Mouse (Mus musculus) midbrain, postnatal 0 days (tissue): Measurements from ENCODE around the gene Rpl22. TPM values are rescaled to one million over a fixed set of nuclear protein-coding genes. Genes with fewer than 3 reads are reported as not detected.

ENCODE experiments used
- ATAC-seq: fragments of 200-750 bp; cut with Nextera tagmentation; 2 replicates; pipeline ENCODE4 v1.8.0; 2017; ENCODE audit warnings: moderate number of reproducible peaks, mild to moderate bottlenecking, moderate TSS enrichment, moderate library complexity; ENCODE audit not compliant: low FRiP score
- DNase-seq: peaks from one replicate; pipeline ENCODE4 v3.0.0-alpha.2; 2015; ENCODE audit warnings: low spot score
- H3K27ac ChIP-seq: fragments of 300-500 bp; sonication (generic); 2 replicates; pipeline ENCODE4 v1.5.1; 2014; ENCODE audit warnings: low read depth, mild to moderate bottlenecking, low read length, mixed read lengths
- H3K27me3 ChIP-seq: fragments of 300-500 bp; sonication (generic); 2 replicates; pipeline ENCODE4 v1.6.1; 2014; ENCODE audit warnings: low read length, control low read depth, mixed read lengths; ENCODE audit not compliant: insufficient read depth
- H3K36me3 ChIP-seq: fragments of 300-500 bp; sonication (generic); 2 replicates; pipeline ENCODE4 v1.6.1; 2014; ENCODE audit warnings: low read length, control low read depth, mixed read lengths; ENCODE audit not compliant: insufficient read depth
- H3K4me1 ChIP-seq: fragments of 300-500 bp; sonication (generic); 2 replicates; pipeline ENCODE4 v1.6.1; 2014; ENCODE audit warnings: mild to moderate bottlenecking, control low read depth, antibody characterized with exemption, low read length, mixed read lengths; ENCODE audit not compliant: insufficient read depth
- H3K4me2 ChIP-seq: fragments of 300-500 bp; sonication (generic); 2 replicates; pipeline ENCODE4 v1.6.1; 2014; ENCODE audit warnings: low read depth, mild to moderate bottlenecking, low read length, mixed read lengths; ENCODE audit not compliant: poor library complexity, severe bottlenecking
- H3K4me3 ChIP-seq: fragments of 300-500 bp; sonication (generic); 2 replicates; pipeline ENCODE4 v1.5.1; 2014; ENCODE audit warnings: low read depth, mild to moderate bottlenecking, low read length, moderate library complexity
- H3K9ac ChIP-seq: fragments of 300-500 bp; sonication (generic); replicated peaks from 2 replicates; pipeline ENCODE4 v1.6.1; 2014; ENCODE audit warnings: mild to moderate bottlenecking, low read length, moderate library complexity, mixed read lengths; ENCODE audit not compliant: poor library complexity, severe bottlenecking
- H3K9me3 ChIP-seq: fragments of 300-500 bp; sonication (generic); 2 replicates; pipeline ENCODE4 v1.6.1; 2016; ENCODE audit warnings: low read length, control low read depth
- CTCF ChIP-seq: IDR thresholded peaks from 2 replicates; pipeline ENCODE4 v1.5.1; 2016; ENCODE audit warnings: antibody characterized with exemption, mild to moderate bottlenecking
- WGBS: fragments of 180-500 bp; shearing (Covaris S2); extraction: QIAGEN DNeasy Blood & Tissue Kit; methylation state at CpG from one replicate; pipeline ENCODE4 v1.1.7; 2014; 5-methylcytosine and 5-hydroxymethylcytosine counted together
- polyA plus RNA-seq: library from polyadenylated mRNA; unstranded; fragments of >200 nt; fragmentation: Nextera tagmentation; extraction: Ambion mirVana; gene quantifications from 2 replicates; pipeline ENCODE4 v1.2.1, GENCODE M21; 2015
- total RNA-seq: library from RNA; depleted of rRNA; stranded (reverse); fragments of >200 nt; gene quantifications from 2 replicates; pipeline ENCODE4 v1.2.3, GENCODE M21; 2014

Gene Rpl22
- total and polyA plus RNA-seq, 2 experiments from 2014 or later = 148 to 177 TPM

- no peak overlapping the region for H3K9ac ChIP-seq
- no peak for TF ChIP-seq CTCF
- no peak overlapping the region for H3K27ac ChIP-seq
- WGBS = 76% methylated on average over 9 of the region's 9 CpGs
- no peaks in the 10 kb centered on the region for H3K9me3 ChIP-seq
- no peak overlapping the region for H3K4me3 ChIP-seq
- H3K36me3 ChIP-seq = peaks cover 30% of the 10 kb centered on the region
- H3K4me2 ChIP-seq = no peak overlapping the region
- ATAC-seq (no peak), DNase-seq (no peak)
- no peaks in the 10 kb centered on the region for H3K4me1 ChIP-seq
- peaks cover 27% of the 10 kb centered on the region for H3K27me3 ChIP-seq
Observed at GRCm38 (mm10) chr4:152307542-152307941, 18.0 kb upstream of the Rpl22 start.

- no peak for TF ChIP-seq CTCF
- peaks cover 7% of the 10 kb centered on the region; the same call in 1 of the 2 replicates for H3K36me3 ChIP-seq
- H3K27ac ChIP-seq = no peak overlapping the region
- peak overlapping the region; percentile 39 for H3K4me3 ChIP-seq
- H3K27me3 ChIP-seq = peaks cover 65% of the 10 kb centered on the region
- no peak for ATAC-seq
- no peak for DNase-seq
- no peaks in the 10 kb centered on the region for H3K9me3 ChIP-seq
- 4% methylated on average over 14 of the region's 14 CpGs for WGBS
- no peak overlapping the region for H3K9ac ChIP-seq
- peaks cover 6% of the 10 kb centered on the region; the same call in 1 of the 2 replicates for H3K4me1 ChIP-seq
- H3K4me2 ChIP-seq = peak overlapping the region; percentile 71
Observed at GRCm38 (mm10) chr4:152312186-152312585, 13.4 kb upstream of the Rpl22 start.

DNA sequence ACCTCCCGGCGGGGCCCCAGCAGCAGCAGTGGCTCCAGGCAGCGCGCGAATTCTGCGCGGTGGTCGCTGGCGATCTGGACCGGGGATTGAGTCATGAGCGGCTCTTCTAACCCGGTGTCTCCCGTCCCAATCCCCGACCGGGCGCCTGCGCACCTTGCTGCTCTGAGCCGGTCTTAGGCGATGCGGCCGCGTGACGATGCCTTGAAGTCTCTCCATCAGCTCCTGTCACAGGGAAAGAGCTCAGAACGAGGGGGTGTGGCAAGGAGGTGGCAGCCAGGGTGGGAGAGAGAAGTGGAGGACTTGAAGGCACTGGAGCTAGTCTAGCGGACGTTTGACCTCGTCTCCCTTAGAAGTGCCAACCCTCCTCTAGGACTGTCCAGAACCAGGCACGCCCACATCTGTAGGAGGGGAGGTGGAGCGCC lies 12.3 kb upstream of the Rpl22 start:
- no peak for DNase-seq
- WGBS = under 1% methylated on average over 29 of the region's 29 CpGs
- no peak overlapping the region; the same call in 1 of the 2 replicates for H3K27ac ChIP-seq

GRCm38 (mm10) chr4:152313934-152314333 lies 11.6 kb upstream of the Rpl22 start:
- H3K27me3 ChIP-seq = peaks cover 77% of the 10 kb centered on the region
- ATAC-seq (peak; percentile 41; the same call in 1 of the 2 replicates), DNase-seq (peak; percentile 75)
- peaks cover 6% of the 10 kb centered on the region; the same call in 1 of the 2 replicates for H3K4me1 ChIP-seq
- H3K4me3 ChIP-seq = peak overlapping the region; percentile 39
- TF ChIP-seq CTCF = peak; percentile 71
- H3K27ac ChIP-seq = no peak overlapping the region
- peaks cover 2% of the 10 kb centered on the region; the same call in 1 of the 2 replicates for H3K36me3 ChIP-seq
- H3K4me2 ChIP-seq = peak overlapping the region; percentile 71
- H3K9ac ChIP-seq = peak overlapping the region; percentile 59
- H3K9me3 ChIP-seq = no peaks in the 10 kb centered on the region

More for the DNA sequence above, 12.3 kb upstream of the Rpl22 start:
- no peak for TF ChIP-seq CTCF
- peaks cover 7% of the 10 kb centered on the region; the same call in 1 of the 2 replicates for H3K36me3 ChIP-seq
- H3K4me2 ChIP-seq = peak overlapping the region; percentile 71
- H3K4me1 ChIP-seq = peaks cover 6% of the 10 kb centered on the region; the same call in 1 of the 2 replicates
- peak; percentile 53; the same call in 1 of the 2 replicates for ATAC-seq
- H3K9ac ChIP-seq = peak overlapping the region; percentile 59
- H3K9me3 ChIP-seq = no peaks in the 10 kb centered on the region
- peaks cover 75% of the 10 kb centered on the region for H3K27me3 ChIP-seq
- peak overlapping the region; percentile 39 for H3K4me3 ChIP-seq

- H3K27me3 ChIP-seq = peaks cover 70% of the 10 kb centered on the region
- H3K9ac ChIP-seq = no peak overlapping the region
Observed at GRCm38 (mm10) chr4:152315498-152316213, 9.9 kb upstream of the Rpl22 start.

GRCm38 (mm10) chr4:152317631-152318033 lies 7.9 kb upstream of the Rpl22 start:
- Histone ChIP-seq H3K4me1 (peaks cover 6% of the 10 kb centered on the region; the same call in 1 of the 2 replicates), H3K9ac (no peak overlapping the region), H3K27me3 (peaks cover 51% of the 10 kb centered on the region), H3K27ac (no peak overlapping the region), H3K4me3 (no peak overlapping the region), H3K4me2 (no peak overlapping the region), H3K36me3 (no peaks in the 10 kb centered on the region), H3K9me3 (no peaks in the 10 kb centered on the region)
- 83% methylated on average over 6 of the region's 6 CpGs for WGBS
- no peak for DNase-seq
- no peak for TF ChIP-seq CTCF
- no peak for ATAC-seq

More at GRCm38 (mm10) chr4:152315498-152316213, 9.9 kb upstream of the Rpl22 start:
- Histone ChIP-seq H3K4me3 (peak overlapping the region; percentile 34), H3K4me2 (peak overlapping the region; percentile 57), H3K27ac (no peak overlapping the region), H3K36me3 (no peaks in the 10 kb centered on the region), H3K4me1 (peaks cover 6% of the 10 kb centered on the region; the same call in 1 of the 2 replicates), H3K9me3 (no peaks in the 10 kb centered on the region)
- TF ChIP-seq CTCF = no peak
- ATAC-seq (no peak), DNase-seq (no peak)
- WGBS = under 1% methylated on average over 43 of the region's 43 CpGs
